In the genomic region with DNA sequence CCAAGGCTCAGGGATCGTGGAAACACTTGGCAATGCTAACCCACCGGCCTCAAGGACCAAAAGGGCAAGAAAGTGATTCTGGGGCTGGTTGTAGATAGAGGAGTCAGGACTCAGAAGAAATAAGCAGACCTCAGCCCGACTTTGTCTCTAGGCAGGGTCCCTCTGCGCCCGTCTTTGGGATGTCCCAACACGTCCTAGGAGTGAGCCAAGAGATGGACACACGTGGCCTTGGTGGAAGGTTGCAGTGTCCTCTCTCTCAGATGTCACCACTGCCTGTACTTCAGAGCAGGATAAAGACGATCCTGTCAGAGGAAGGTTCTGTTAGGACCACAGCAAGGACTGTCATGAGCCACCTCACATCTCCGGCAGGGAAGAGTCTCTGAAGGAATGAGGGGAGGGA, we compare ENCODE assay signal across 21 mouse cellular contexts. TPM values are rescaled to one million over a fixed set of nuclear protein-coding genes. Genes with fewer than 3 reads are reported as not detected.
DNase-seq lines count a peak whose midpoint lies in the region; ATAC-seq and TF ChIP-seq lines count a peak whose summit lies in the region.
"Had no signal": no experiment of that assay in that cellular context is flagged by ENCODE, and none has a peak within 500 bp of the region (broad histone marks: within the 10 kb centered on the region; RNA-seq: fewer than 3 reads in every experiment).

No protein-coding gene starts in this region.

- H3K9me3 ChIP-seq in heart, embryonic 13.5 days: no peaks in the 10 kb centered on the region
- H3K9me3 ChIP-seq in liver, embryonic 15.5 days (replicated peaks): no peaks in the 10 kb centered on the region
- H3K9me3 ChIP-seq in liver, embryonic 12.5 days (replicated peaks): no peaks in the 10 kb centered on the region
- H3K9me3 ChIP-seq in intestine, embryonic 15.5 days: no peaks in the 10 kb centered on the region
- H3K9me3 ChIP-seq: midbrain, embryonic 15.5 days had no signal

- H3K4me2 ChIP-seq in heart, embryonic 13.5 days: no peak overlapping the region
- no peak overlapping the region for H3K4me2 ChIP-seq in liver, embryonic 15.5 days
- H3K4me2 ChIP-seq in liver, embryonic 12.5 days: no peak overlapping the region
- 0 out of 2 replicates have a peak overlapping the region, but pooled peaks have one; percentile 9 for H3K4me2 ChIP-seq in intestine, embryonic 15.5 days (replicated peaks)
- H3K4me2 ChIP-seq: midbrain, embryonic 15.5 days had no signal

- WGBS in heart, embryonic 13.5 days: 49% methylated on average over 9 of the region's 9 CpGs
- 62% methylated on average over 9 of the region's 9 CpGs for WGBS in liver, embryonic 15.5 days (ENCODE audit: insufficient replicate concordance)
- 68% methylated on average over 9 of the region's 9 CpGs for WGBS in liver, embryonic 12.5 days (ENCODE audit: insufficient replicate concordance)
- WGBS in intestine, embryonic 15.5 days: 45% methylated on average over 9 of the region's 9 CpGs

- no peak for TF ChIP-seq CTCF in left cerebral cortex, adult 2 months (IDR thresholded peaks at IDR 0.05)

- H3K27ac ChIP-seq in heart, embryonic 13.5 days (replicated peaks): no peak overlapping the region
- 0 out of 2 replicates have a peak overlapping the region, but pooled peaks have one; percentile 48 for H3K27ac ChIP-seq in liver, embryonic 15.5 days (replicated peaks)
- H3K27ac ChIP-seq in liver, embryonic 12.5 days: no peak overlapping the region
- peak overlapping the region; percentile 81; the same call in 1 of the 2 replicates for H3K27ac ChIP-seq in intestine, embryonic 15.5 days
- no peak overlapping the region for H3K27ac ChIP-seq in left cerebral cortex, adult 2 months
- H3K27ac ChIP-seq: macrophage; midbrain, embryonic 15.5 days had no signal

- no peaks in the 10 kb centered on the region for H3K36me3 ChIP-seq in heart, embryonic 13.5 days
- no peaks in the 10 kb centered on the region for H3K36me3 ChIP-seq in liver, embryonic 15.5 days (replicated peaks)
- H3K36me3 ChIP-seq in liver, embryonic 12.5 days: no peaks in the 10 kb centered on the region
- no peaks in the 10 kb centered on the region for H3K36me3 ChIP-seq in intestine, embryonic 15.5 days
- H3K36me3 ChIP-seq: midbrain, embryonic 15.5 days had no signal

- no peak overlapping the region for H3K4me3 ChIP-seq in heart, embryonic 13.5 days
- no peak overlapping the region for H3K4me3 ChIP-seq in liver, embryonic 15.5 days (replicated peaks)
- H3K4me3 ChIP-seq in liver, embryonic 12.5 days: no peak overlapping the region
- H3K4me3 ChIP-seq in intestine, embryonic 15.5 days (replicated peaks): no peak overlapping the region
- H3K4me3 ChIP-seq in left cerebral cortex, adult 2 months: no peak overlapping the region
- H3K4me3 ChIP-seq: midbrain, embryonic 15.5 days had no signal

- peaks cover 9% of the 10 kb centered on the region for H3K4me1 ChIP-seq in heart, embryonic 13.5 days
- peaks cover 79% of the 10 kb centered on the region for H3K4me1 ChIP-seq in liver, embryonic 15.5 days (replicated peaks)
- H3K4me1 ChIP-seq in liver, embryonic 12.5 days: peaks cover 49% of the 10 kb centered on the region
- peaks cover 29% of the 10 kb centered on the region for H3K4me1 ChIP-seq in intestine, embryonic 15.5 days (replicated peaks)

- no peak for ATAC-seq in heart, embryonic 13.5 days (ENCODE audit: extremely low read depth, insufficient number of reproducible peaks, low FRiP score, low TSS enrichment)
- no peak; the same call in 1 of the 2 replicates for ATAC-seq in liver, embryonic 15.5 days (ENCODE audit: insufficient read depth)
- ATAC-seq in liver, embryonic 12.5 days: no peak
- 0 out of 2 replicates have a peak, but pooled peaks have one; percentile 2 for ATAC-seq in intestine, embryonic 15.5 days
- ATAC-seq: CD4-positive, CD25-positive, alpha-beta regulatory T cell, adult 4 months; midbrain, embryonic 15.5 days; Patski had no signal

- intact Hi-C loops in left cerebral cortex, adult 2 months (cut with DNase I): no loop called here

- H3K27me3 ChIP-seq in heart, embryonic 13.5 days (replicated peaks): peaks cover 20% of the 10 kb centered on the region
- H3K27me3 ChIP-seq in liver, embryonic 15.5 days: peaks cover 7% of the 10 kb centered on the region; the same call in 1 of the 2 replicates
- H3K27me3 ChIP-seq in liver, embryonic 12.5 days (replicated peaks): 0 out of 2 replicates have a peak, but pooled peaks cover 3% of the 10 kb centered on the region
- no peaks in the 10 kb centered on the region for H3K27me3 ChIP-seq in intestine, embryonic 15.5 days (replicated peaks)
- H3K27me3 ChIP-seq: midbrain, embryonic 15.5 days; Patski had no signal

- DNase-seq in heart, adult 18-20 months: no peak
- DNase-seq in R1 (ENCODE audit: low read depth, low spot score): peak; percentile 63
- no peak for DNase-seq in left cerebral cortex, adult 2 months (ENCODE audit: extremely low spot score in 1 of 2, low spot score in 2 of 2)
- no peak for DNase-seq in gastrocnemius, postnatal 4 days (ENCODE audit: low spot score in 2 of 2)
- DNase-seq: cerebellum, adult 11-12 months; heart, adult 11 months; heart, postnatal 36 days; lung, adult 2 months; retina, postnatal 1 day; spleen, adult 18-20 months; thymus, postnatal 4 days had no signal

- H3K9ac ChIP-seq in heart, embryonic 13.5 days: 0 out of 2 replicates have a peak overlapping the region, but pooled peaks have one; percentile 44
- H3K9ac ChIP-seq in liver, embryonic 15.5 days: no peak overlapping the region
- H3K9ac ChIP-seq in liver, embryonic 12.5 days: no peak overlapping the region
- H3K9ac ChIP-seq in intestine, embryonic 15.5 days: peak overlapping the region; percentile 26; the same call in 1 of the 2 replicates
- H3K9ac ChIP-seq: midbrain, embryonic 15.5 days had no signal

RNA-seq across cellular contexts. Expression of gene Ehd1, which starts 5.9 kb away (rescaled TPM):
- 70.0 and 72.4 TPM in 2 replicates for polyA plus RNA-seq in heart, embryonic 13.5 days (2015; fragmentation: Nextera tagmentation; extraction: Ambion mirVana)
- 100 to 1,000 TPM; 101 to 107 TPM for total RNA-seq in heart, adult 18-20 months (2021)
- polyA plus RNA-seq in liver, embryonic 15.5 days (2015; fragmentation: Nextera tagmentation; extraction: Ambion mirVana): 64.0 and 69.3 TPM in 2 replicates
- 85.4 and 91.9 TPM in 2 replicates for polyA plus RNA-seq in liver, embryonic 12.5 days (2016; fragmentation: Nextera tagmentation; extraction: Ambion mirVana)
- polyA plus RNA-seq in intestine, embryonic 15.5 days (2015; fragmentation: Nextera tagmentation; extraction: Ambion mirVana): 88.8 and 115 TPM in 2 replicates
- total RNA-seq in left cerebral cortex, adult 2 months (2021): 10 to 100 TPM; 36.4 to 43.5 TPM
- total RNA-seq in gastrocnemius, postnatal 4 days (2021): 10 to 100 TPM; 91.3 to 93.9 TPM

RNA-seq across cellular contexts. Expression of gene Atg2a, which starts 29.2 kb away (rescaled TPM):
- polyA plus RNA-seq in heart, embryonic 13.5 days (2015; fragmentation: Nextera tagmentation; extraction: Ambion mirVana): 6.5 and 7.1 TPM in 2 replicates
- 10 to 100 TPM; 21.5 to 22.1 TPM for total RNA-seq in heart, adult 18-20 months (2021)
- polyA plus RNA-seq in liver, embryonic 15.5 days (2015; fragmentation: Nextera tagmentation; extraction: Ambion mirVana): 4.7 and 5.8 TPM in 2 replicates
- 7.1 and 8.2 TPM in 2 replicates for polyA plus RNA-seq in liver, embryonic 12.5 days (2016; fragmentation: Nextera tagmentation; extraction: Ambion mirVana)
- polyA plus RNA-seq in intestine, embryonic 15.5 days (2015; fragmentation: Nextera tagmentation; extraction: Ambion mirVana): 6.9 and 8.7 TPM in 2 replicates
- total RNA-seq in left cerebral cortex, adult 2 months (2021): 10 to 100 TPM; 37.4 to 40.1 TPM
- total RNA-seq in gastrocnemius, postnatal 4 days (2021): 10 to 100 TPM; 15.5 to 16.7 TPM

RNA-seq across cellular contexts. Expression of gene Ppp2r5b, which starts 35.0 kb away (rescaled TPM):
- polyA plus RNA-seq in heart, embryonic 13.5 days (2015; fragmentation: Nextera tagmentation; extraction: Ambion mirVana): 20.7 and 21.2 TPM in 2 replicates
- 10 to 100 TPM; 32.2 to 32.5 TPM for total RNA-seq in heart, adult 18-20 months (2021)
- polyA plus RNA-seq in liver, embryonic 15.5 days (2015; fragmentation: Nextera tagmentation; extraction: Ambion mirVana): 3.3 and 5.0 TPM in 2 replicates
- 6.4 TPM in 2 replicates for polyA plus RNA-seq in liver, embryonic 12.5 days (2016; fragmentation: Nextera tagmentation; extraction: Ambion mirVana)
- 21.2 and 22.3 TPM in 2 replicates for polyA plus RNA-seq in intestine, embryonic 15.5 days (2015; fragmentation: Nextera tagmentation; extraction: Ambion mirVana)
- 100 to 1,000 TPM; 149 to 158 TPM for total RNA-seq in left cerebral cortex, adult 2 months (2021)
- 10 to 100 TPM; 26.2 to 26.4 TPM for total RNA-seq in gastrocnemius, postnatal 4 days (2021)

RNA-seq across cellular contexts. Expression of gene Cdc42bpg, which starts 35.6 kb away (rescaled TPM):
- polyA plus RNA-seq in heart, embryonic 13.5 days (2015; fragmentation: Nextera tagmentation; extraction: Ambion mirVana): 0.45 and 0.60 TPM in 2 replicates
- total RNA-seq in heart, adult 18-20 months (2021): 10 to 100 TPM; 13.8 TPM
- 0.21 and 0.38 TPM in 2 replicates for polyA plus RNA-seq in liver, embryonic 15.5 days (2015; fragmentation: Nextera tagmentation; extraction: Ambion mirVana)
- 0.20 TPM in 2 replicates for polyA plus RNA-seq in liver, embryonic 12.5 days (2016; fragmentation: Nextera tagmentation; extraction: Ambion mirVana)
- polyA plus RNA-seq in intestine, embryonic 15.5 days (2015; fragmentation: Nextera tagmentation; extraction: Ambion mirVana): 1.0 and 1.4 TPM in 2 replicates
- total RNA-seq in left cerebral cortex, adult 2 months (2021): 1 to 10 TPM; 3.4 to 4.1 TPM
- total RNA-seq in gastrocnemius, postnatal 4 days (2021): 1 to 10 TPM; 6.9 to 7.7 TPM

RNA-seq across cellular contexts. Expression of gene Gpha2, which starts 44.5 kb away (rescaled TPM):
- 0.34 TPM in 1 of 2 replicates, not detected in the other for polyA plus RNA-seq in heart, embryonic 13.5 days (2015; fragmentation: Nextera tagmentation; extraction: Ambion mirVana)
- total RNA-seq in heart, adult 18-20 months (2021): not detected
- 0.15 and 0.28 TPM in 2 replicates for polyA plus RNA-seq in liver, embryonic 15.5 days (2015; fragmentation: Nextera tagmentation; extraction: Ambion mirVana)
- not detected in 2 replicates for polyA plus RNA-seq in liver, embryonic 12.5 days (2016; fragmentation: Nextera tagmentation; extraction: Ambion mirVana)
- polyA plus RNA-seq in intestine, embryonic 15.5 days (2015; fragmentation: Nextera tagmentation; extraction: Ambion mirVana): 0.39 and 0.41 TPM in 2 replicates
- not detected for total RNA-seq in left cerebral cortex, adult 2 months (2021)
- total RNA-seq in gastrocnemius, postnatal 4 days (2021): not detected
- total RNA-seq: heart, postnatal 36 days; left cerebral cortex, postnatal 14 days had no signal
- polyA plus RNA-seq: CD4-positive, CD25-positive, alpha-beta regulatory T cell, adult 4 months; macrophage; midbrain, embryonic 15.5 days; neural tube, embryonic 14.5 days had no signal

Comparison
In these comparisons a context has a peak if more than half of its experiments do, and no peak if none do; other contexts are left out.
1. H3K27ac ChIP-seq: peak in liver, embryonic 15.5 days (single experiment) and intestine, embryonic 15.5 days (single experiment); none in heart, embryonic 13.5 days (single experiment), liver, embryonic 12.5 days (single experiment) and left cerebral cortex, adult 2 months (single experiment).
2. H3K9ac ChIP-seq: peak in heart, embryonic 13.5 days (single experiment) and intestine, embryonic 15.5 days (single experiment); none in liver, embryonic 15.5 days (single experiment) and liver, embryonic 12.5 days (single experiment).